Mouse (Mus musculus) spleen, postnatal 4 days (tissue): ENCODE data around the gene Cnksr1.
A peak's percentile ranks its signal among the peaks of the same experiment; 100 is the strongest.

Experiments used
- DNase-seq, 2 experiments: peaks; one replicate each; pipeline ENCODE4 v3.0.0; 2022; ENCODE audit warnings: low spot score in 2 of 2

The Cnksr1 gene

GRCm38 (mm10) chr4:134203340-134203896 lies 34.8 kb downstream of the Cnksr1 start:
- DNase-seq: no peak

- DNase-seq: no peak
Observed at GRCm38 (mm10) chr4:134202904-134203303, 35.3 kb downstream of the Cnksr1 start, which contains the start of gene Gm7534. Gene Gm7534, minus strand, starts transcription at chr4:134203004.

- DNase-seq: no peak
Observed at GRCm38 (mm10) chr4:134199371-134199770, 38.8 kb downstream of the Cnksr1 start.

GRCm38 (mm10) chr4:134186268-134186667 lies 51.9 kb downstream of the Cnksr1 start:
- no peak for DNase-seq

GRCm38 (mm10) chr4:134185569-134185968 lies 52.6 kb downstream of the Cnksr1 start:
- DNase-seq: no peak

- DNase-seq: no peak
Observed at GRCm38 (mm10) chr4:134183711-134184110, 54.5 kb downstream of the Cnksr1 start.

- DNase-seq: peak; percentile 61 to 73
Observed at GRCm38 (mm10) chr4:134181825-134182224, 56.4 kb downstream of the Cnksr1 start.

GRCm38 (mm10) chr4:134181112-134181511 lies 57.1 kb downstream of the Cnksr1 start:
- peak; percentile 42 to 70 for DNase-seq
